Mouse (Mus musculus): Measurements from ENCODE around the gene Ofcc1. TPM values are rescaled to one million over a fixed set of nuclear protein-coding genes. Genes with fewer than 3 reads are reported as not detected.

The Ofcc1 gene
- polyA plus RNA-seq (2017; shearing (Covaris generic)), result not detected

GRCm38 (mm10) chr13:40361288-40361687 lies at the start of gene Ofcc1:
Ofcc1 (minus strand) TSS chr13:40361450.

